Mouse (Mus musculus) adrenal gland, adult 2 months (tissue): Measurements from ENCODE around the gene Tas2r119. TPM values are rescaled to one million over a fixed set of nuclear protein-coding genes. Genes with fewer than 3 reads are reported as not detected.
"Not testable (repeated sequence)": the region's sequence is repeated elsewhere in the genome, so short reads cannot be mapped to it uniquely, and the experiment has no call there.

Experiments
- DNase-seq: peaks from one replicate; pipeline ENCODE4 v3.0.0; 2021
- long read RNA-seq: library from polyadenylated mRNA; stranded (forward); transcript quantifications from one replicate; pipeline ENCODE4 v2.0.0, GENCODE M21; 2021
- polyA plus RNA-seq: library from polyadenylated mRNA; depleted of rRNA; stranded (reverse); fragments of >200 nt; gene quantifications from 2 replicates; pipeline ENCODE4 v1.2.3, GENCODE M21; 2012; rRNA removed
- total RNA-seq, 2 experiments: library from RNA; stranded (reverse); gene quantifications; 2 replicates each; pipeline ENCODE4 v1.2.3; 2021

Tas2r119 gene
- total RNA-seq = not detected
- not detected in 2 replicates for polyA plus RNA-seq
- long read RNA-seq = 0 reads

DNA sequence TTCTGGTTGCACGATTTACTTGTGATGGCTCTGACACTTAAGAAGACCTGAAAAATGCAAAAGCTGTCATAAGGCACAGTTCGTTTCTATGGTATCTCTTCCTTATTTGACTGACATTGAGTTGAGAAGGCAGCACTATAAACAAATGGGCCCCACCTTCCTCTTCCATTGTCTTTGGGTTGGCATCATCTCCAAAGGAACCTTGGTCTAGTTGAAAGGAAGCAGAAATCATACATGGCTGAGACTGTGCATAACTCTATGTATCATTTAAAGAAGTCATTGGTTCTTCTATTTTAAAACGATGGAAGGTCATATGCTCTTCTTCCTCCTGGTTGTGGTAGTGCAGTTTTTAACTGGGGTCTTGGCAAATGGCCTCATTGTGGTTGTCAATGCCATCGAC lies at the start of gene Tas2r119:
Gene Tas2r119, plus strand, starts transcription at position 301 of the 400 bp plus-strand sequence.
- no peak for DNase-seq

GRCm38 (mm10) chr15:32132315-32132714 lies 44.8 kb upstream of the Tas2r119 start:
- DNase-seq = no peak

- no peak for DNase-seq
Observed at GRCm38 (mm10) chr15:32141657-32142056, 35.4 kb upstream of the Tas2r119 start.

DNA sequence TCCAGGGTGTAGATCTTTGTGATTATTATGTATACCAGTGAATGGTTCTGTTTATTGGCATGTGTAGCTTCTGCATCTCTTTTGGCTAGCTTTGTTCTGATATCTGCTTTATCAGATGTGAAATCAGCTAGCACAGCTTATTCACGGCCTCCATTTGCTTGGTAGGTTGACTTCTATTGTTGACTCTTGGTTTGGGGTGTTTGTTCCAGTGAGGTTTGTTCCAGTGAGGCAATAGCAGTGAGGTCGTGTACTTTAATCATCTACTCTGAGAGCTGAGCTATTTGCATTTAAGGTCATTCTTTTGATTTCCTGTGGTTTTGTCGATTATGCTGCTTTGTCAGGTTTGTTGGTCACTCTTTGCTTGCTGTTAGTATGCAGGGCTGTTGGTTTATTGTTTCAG lies 32.8 kb upstream of the Tas2r119 start:
- no peak for DNase-seq

- DNase-seq = no peak
Observed at GRCm38 (mm10) chr15:32153404-32153803, 23.7 kb upstream of the Tas2r119 start.

DNA sequence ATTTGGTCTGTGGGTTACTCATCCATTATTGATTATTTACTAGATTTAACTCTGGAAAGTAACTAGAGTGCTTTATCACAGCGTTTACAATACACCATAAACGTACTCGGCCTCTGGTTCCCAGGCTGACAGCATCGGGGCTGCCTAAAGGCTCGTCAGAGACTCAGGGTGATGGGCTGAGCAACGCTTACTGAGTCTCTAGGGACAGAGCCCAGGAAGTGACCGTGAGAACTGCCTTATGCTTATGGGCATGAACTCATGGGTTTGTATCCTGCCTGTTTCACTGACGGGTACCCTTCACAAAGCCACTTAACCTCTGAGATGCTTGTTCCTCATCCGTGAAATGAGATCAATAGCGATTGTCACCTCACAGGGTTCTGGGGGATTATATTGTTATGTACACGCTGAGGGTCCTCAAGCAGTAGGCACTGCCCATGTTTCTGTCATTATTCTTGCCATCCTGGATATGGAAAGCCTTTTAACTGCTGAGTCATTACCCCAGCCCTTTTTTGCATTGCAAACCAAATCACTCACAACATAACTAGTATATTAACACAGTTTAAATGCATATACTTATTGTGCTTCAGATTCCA lies 23.1 kb upstream of the Tas2r119 start:
- no peak for DNase-seq

GRCm38 (mm10) chr15:32156126-32156525 lies 21.0 kb upstream of the Tas2r119 start:
- DNase-seq = no peak

DNA sequence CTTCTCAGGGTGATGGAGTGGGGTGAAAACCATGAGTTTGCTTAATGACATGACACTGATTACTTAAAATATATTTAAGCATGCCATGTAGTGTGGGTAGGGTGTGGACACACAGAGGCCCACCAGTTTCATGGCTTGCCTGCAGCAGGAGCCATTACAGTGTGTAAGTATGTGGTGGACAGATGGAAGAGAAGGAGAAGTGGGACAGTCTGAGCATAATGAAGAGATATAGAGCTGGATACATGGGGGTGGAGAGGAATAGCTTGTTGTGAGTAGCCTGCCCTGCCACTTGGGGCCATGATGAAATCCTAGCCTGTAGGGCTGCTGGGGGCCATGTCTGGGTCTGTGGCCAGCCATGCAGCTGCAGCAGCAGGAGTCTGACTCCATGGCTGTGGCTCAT lies 16.8 kb upstream of the Tas2r119 start:
- DNase-seq = no peak

DNA sequence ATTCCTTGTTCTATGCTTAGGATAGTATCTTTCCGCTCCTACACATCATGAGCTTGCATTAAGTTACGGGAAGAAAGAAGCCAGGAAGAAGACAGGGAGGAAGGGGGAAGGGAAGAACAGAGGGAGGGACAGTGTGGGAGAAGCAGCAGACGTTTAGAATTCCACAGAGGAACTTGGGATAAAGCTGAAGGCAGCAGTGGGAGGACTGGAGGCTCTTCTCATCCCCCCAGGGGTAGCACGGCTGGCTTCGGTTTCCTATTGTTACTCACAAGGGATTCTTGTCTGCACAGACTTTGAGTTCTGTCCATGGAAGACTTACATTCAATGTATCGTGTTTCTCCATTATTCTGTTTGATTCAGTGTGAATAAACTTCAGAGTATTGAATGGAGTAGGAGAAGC lies 5.3 kb upstream of the Tas2r119 start:
- no peak for DNase-seq

GRCm38 (mm10) chr15:32172175-32172987 lies 4.7 kb upstream of the Tas2r119 start:
- DNase-seq = no peak

GRCm38 (mm10) chr15:32172988-32173329 lies 4.1 kb upstream of the Tas2r119 start:
- DNase-seq = no peak

- DNase-seq = no peak
Observed at GRCm38 (mm10) chr15:32180010-32180725, 3.1 kb downstream of the Tas2r119 start.

DNA sequence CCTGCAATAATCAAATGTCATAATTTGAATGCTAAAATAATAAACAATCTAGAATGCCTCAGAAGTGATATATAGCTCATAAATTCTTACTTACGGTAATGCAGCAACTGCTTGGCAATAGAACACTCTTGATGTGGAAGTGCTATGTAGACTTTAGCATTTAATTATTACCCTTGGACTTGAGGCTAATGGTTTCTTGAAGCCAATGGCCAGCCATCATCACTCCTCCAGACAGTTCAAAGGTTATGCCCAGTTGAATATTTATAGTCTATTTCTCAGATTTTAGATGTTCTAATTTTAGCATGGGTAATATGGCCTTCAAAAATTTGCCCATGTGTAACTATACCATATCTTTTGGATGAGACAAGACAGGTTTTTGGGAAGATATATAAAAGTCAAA lies 4.9 kb downstream of the Tas2r119 start:
- DNase-seq = no peak

GRCm38 (mm10) chr15:32184964-32185363 lies 7.9 kb downstream of the Tas2r119 start:
- DNase-seq = no peak

GRCm38 (mm10) chr15:32189879-32190278 lies 12.8 kb downstream of the Tas2r119 start:
- no peak for DNase-seq

GRCm38 (mm10) chr15:32190436-32190835 lies 13.3 kb downstream of the Tas2r119 start:
- DNase-seq = no peak

DNA sequence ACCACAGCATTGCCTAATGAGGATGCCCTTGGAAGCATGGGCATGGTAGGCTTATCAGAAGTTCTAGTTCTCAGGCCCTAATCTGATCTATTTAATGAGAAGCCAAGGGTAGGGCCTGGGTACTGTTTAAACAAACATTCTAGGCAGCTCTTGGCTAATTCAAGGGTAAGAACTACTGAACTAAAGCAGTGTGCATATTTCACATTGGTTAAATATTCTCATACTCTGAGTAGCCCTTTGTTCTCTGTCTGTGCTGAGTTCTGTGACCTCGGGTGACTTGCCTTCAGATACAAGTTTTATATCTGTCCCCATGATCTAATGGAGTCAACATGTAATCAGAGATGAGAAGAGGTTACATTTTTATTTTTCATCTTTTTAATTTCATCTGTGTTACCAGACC lies 15.9 kb downstream of the Tas2r119 start:
- no peak for DNase-seq

DNA sequence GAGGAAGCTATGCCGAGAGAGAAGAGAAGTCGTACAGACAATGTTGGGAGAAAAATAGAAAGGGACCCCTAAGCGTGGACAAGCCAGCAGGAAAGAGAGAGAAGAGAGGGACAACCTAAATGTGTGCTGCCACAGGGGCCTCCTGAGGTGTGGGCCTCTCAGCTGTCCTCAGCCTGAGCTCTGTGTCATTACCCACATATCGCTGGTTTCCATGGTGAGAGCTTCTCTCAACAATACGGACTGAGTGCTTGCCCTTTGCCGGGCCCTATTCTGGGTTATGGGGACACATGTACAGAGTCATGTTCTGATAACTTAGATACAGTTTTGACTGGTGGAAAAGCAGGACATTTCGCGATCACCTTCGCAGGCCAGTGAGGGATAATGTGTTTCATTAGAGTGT lies 21.0 kb downstream of the Tas2r119 start:
- no peak for DNase-seq

DNA sequence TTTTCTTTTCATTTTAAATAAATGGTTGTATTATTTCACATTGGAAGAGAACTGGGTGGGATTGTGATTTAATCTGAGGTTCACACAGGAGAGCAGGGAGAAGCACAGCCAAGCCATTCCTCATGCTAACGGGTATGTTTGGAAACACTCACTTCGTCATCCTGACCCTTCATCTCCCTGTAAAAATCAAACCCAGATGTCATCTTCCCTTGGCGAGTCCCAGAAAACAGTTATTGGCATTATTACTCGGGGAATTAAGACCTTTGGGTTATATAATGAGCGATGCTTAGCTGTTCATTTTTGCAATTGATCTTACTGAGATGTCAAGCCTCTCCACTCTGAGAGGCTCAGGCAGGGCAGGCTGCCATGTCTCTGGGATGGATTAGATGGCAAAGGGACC lies 21.5 kb downstream of the Tas2r119 start:
- DNase-seq = no peak

DNA sequence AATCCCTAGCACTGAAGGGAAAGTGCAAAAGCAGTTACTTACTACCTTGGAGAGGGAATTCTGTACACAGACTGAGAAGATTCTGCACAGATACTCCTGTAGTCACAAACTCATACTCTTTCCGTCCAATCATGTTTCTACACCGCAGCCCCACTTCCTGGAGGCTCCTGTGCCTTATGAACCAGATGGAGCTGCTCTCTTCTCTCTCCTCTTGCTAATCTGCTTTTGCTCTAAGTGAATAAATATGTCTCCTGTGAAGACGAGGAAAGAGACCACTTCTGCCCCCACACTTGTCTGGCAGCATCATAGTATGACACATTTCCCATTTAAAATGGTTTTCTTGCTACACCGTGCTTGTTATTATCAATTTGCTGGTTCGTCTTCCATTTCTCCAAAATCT lies 26.2 kb downstream of the Tas2r119 start:
- DNase-seq = no peak

GRCm38 (mm10) chr15:32204908-32205307 lies 27.8 kb downstream of the Tas2r119 start:
- no peak for DNase-seq

DNA sequence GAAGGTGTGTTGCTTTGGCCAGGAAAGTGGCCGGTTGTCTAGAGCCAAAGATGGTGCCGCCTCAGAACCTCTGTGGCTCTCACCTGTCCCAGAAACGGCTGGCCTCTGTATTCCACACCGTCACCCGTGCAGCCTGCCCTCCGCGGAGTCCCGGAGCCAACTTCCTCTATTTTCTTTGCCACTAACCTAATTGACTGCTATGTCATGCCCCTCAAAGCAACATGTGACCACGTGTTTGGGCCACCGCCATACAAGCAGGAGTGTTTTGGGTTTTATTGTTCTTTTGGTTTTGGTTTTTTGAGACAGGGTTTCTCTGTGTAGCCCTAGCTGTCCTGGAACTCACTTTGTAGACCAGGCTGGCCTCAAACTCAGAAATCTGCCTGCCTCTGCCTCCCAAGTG lies 37.6 kb downstream of the Tas2r119 start:
- not testable (repeated sequence) for DNase-seq

GRCm38 (mm10) chr15:32223028-32223427 lies 45.9 kb downstream of the Tas2r119 start:
- DNase-seq = no peak
